In genomic region chr7:100928456-100928855, GRCm38 (mm10) we compare ENCODE assay signal across 8 mouse cellular contexts. TPM values are rescaled to one million over a fixed set of nuclear protein-coding genes. Genes with fewer than 3 reads are reported as not detected.
DNase-seq lines count a peak whose midpoint lies in the region; ATAC-seq lines count a peak whose summit lies in the region.

No protein-coding gene starts in this region.

- peak overlapping the region; percentile 96 for H3K9ac ChIP-seq in embryonic facial prominence, embryonic 12.5 days
- H3K9ac ChIP-seq in kidney, embryonic 14.5 days (ENCODE audit: low read depth, low read length), result peak overlapping the region; percentile 95
- H3K9ac ChIP-seq in midbrain, embryonic 11.5 days (ENCODE audit: low read length), result peak overlapping the region; percentile 57

- H3K27me3 ChIP-seq in embryonic facial prominence, embryonic 12.5 days, result no peaks in the 10 kb centered on the region
- no peaks in the 10 kb centered on the region for H3K27me3 ChIP-seq in kidney, embryonic 14.5 days (ENCODE audit: control insufficient read depth, insufficient read depth, low read length)
- no peaks in the 10 kb centered on the region for H3K27me3 ChIP-seq in midbrain, embryonic 11.5 days (ENCODE audit: control insufficient read depth, insufficient read depth, low read length)

- DNase-seq in adrenal gland, postnatal 14 days, result peak; percentile 43
- no peak for DNase-seq in adrenal gland, adult 18-20 months (ENCODE audit: low spot score in 2 of 2)
- no peak for DNase-seq in midbrain, embryonic 11.5 days (ENCODE audit: low spot score, missing footprints)
- no peak for DNase-seq in retina, embryonic 14.5 days (ENCODE audit: low spot score)
- DNase-seq in left cerebral cortex, adult 18-20 months (ENCODE audit: low spot score in 2 of 2), result no peak

- 0 out of 2 replicates have a peak, but pooled peaks cover 12% of the 10 kb centered on the region for H3K36me3 ChIP-seq in embryonic facial prominence, embryonic 12.5 days
- H3K36me3 ChIP-seq in kidney, embryonic 14.5 days (ENCODE audit: control insufficient read depth, insufficient read depth, low read length), result peaks cover 20% of the 10 kb centered on the region; the same call in 1 of the 2 replicates
- H3K36me3 ChIP-seq in midbrain, embryonic 11.5 days (ENCODE audit: control insufficient read depth, insufficient read depth, low read length), result no peaks in the 10 kb centered on the region

- no peak overlapping the region for H3K27ac ChIP-seq in embryonic facial prominence, embryonic 12.5 days
- 0 out of 2 replicates have a peak overlapping the region, but pooled peaks have one; percentile 3 for H3K27ac ChIP-seq in kidney, embryonic 14.5 days (ENCODE audit: low read depth, low read length)
- H3K27ac ChIP-seq in midbrain, embryonic 11.5 days (ENCODE audit: low read depth, low read length), result no peak overlapping the region

- H3K9me3 ChIP-seq in embryonic facial prominence, embryonic 12.5 days, result no peaks in the 10 kb centered on the region
- H3K9me3 ChIP-seq in kidney, embryonic 14.5 days (ENCODE audit: control insufficient read depth, low read length), result no peaks in the 10 kb centered on the region
- no peaks in the 10 kb centered on the region for H3K9me3 ChIP-seq in midbrain, embryonic 11.5 days (ENCODE audit: control insufficient read depth, low read length)

- H3K4me3 ChIP-seq in embryonic facial prominence, embryonic 12.5 days, result peak overlapping the region; percentile 88
- H3K4me3 ChIP-seq in kidney, embryonic 14.5 days (ENCODE audit: low read length), result peak overlapping the region; percentile 87
- peak overlapping the region; percentile 23 for H3K4me3 ChIP-seq in midbrain, embryonic 11.5 days (ENCODE audit: low read depth, low read length)

- H3K4me1 ChIP-seq in embryonic facial prominence, embryonic 12.5 days, result peaks cover 72% of the 10 kb centered on the region
- H3K4me1 ChIP-seq in kidney, embryonic 14.5 days (ENCODE audit: control insufficient read depth, insufficient read depth, low read length), result peaks cover 74% of the 10 kb centered on the region
- H3K4me1 ChIP-seq in midbrain, embryonic 11.5 days (ENCODE audit: control insufficient read depth, insufficient read depth, low read length), result peaks cover 66% of the 10 kb centered on the region

- no peak for ATAC-seq in embryonic facial prominence, embryonic 12.5 days (ENCODE audit: insufficient number of reproducible peaks, insufficient read depth, low FRiP score, low TSS enrichment)
- no peak for ATAC-seq in kidney, embryonic 14.5 days (ENCODE audit: low FRiP score, low TSS enrichment)
- ATAC-seq in midbrain, embryonic 11.5 days (ENCODE audit: low FRiP score), result no peak
- no peak for ATAC-seq in megakaryocyte, adult 5-6 weeks (ENCODE audit: poor library complexity, severe bottlenecking)

- H3K4me2 ChIP-seq in embryonic facial prominence, embryonic 12.5 days (replicated peaks), result peak overlapping the region; percentile 100
- peak overlapping the region; percentile 95 for H3K4me2 ChIP-seq in kidney, embryonic 14.5 days (replicated peaks; ENCODE audit: low read depth, low read length)
- H3K4me2 ChIP-seq in midbrain, embryonic 11.5 days, result peak overlapping the region; percentile 56

- WGBS in embryonic facial prominence, embryonic 12.5 days, result 45% methylated on average over 9 of the region's 9 CpGs
- WGBS in kidney, embryonic 14.5 days, result 49% methylated on average over 9 of the region's 9 CpGs
- WGBS in midbrain, embryonic 11.5 days, result 71% methylated on average over 9 of the region's 9 CpGs

RNA-seq across cellular contexts. Expression of gene Arhgef17, which starts 3.5 kb away (rescaled TPM):
- 43.9 and 47.2 TPM in 2 replicates for total RNA-seq in adrenal gland, postnatal 14 days (2021)
- 10 to 100 TPM; 50.4 to 79.5 TPM for total RNA-seq in adrenal gland, adult 18-20 months (2021)
- polyA plus RNA-seq in embryonic facial prominence, embryonic 12.5 days (2016; fragmentation: Nextera tagmentation; extraction: Ambion mirVana), result 11.0 and 11.1 TPM in 2 replicates
- 11.6 and 15.5 TPM in 2 replicates for polyA plus RNA-seq in kidney, embryonic 14.5 days (2014; fragmentation: Nextera tagmentation; extraction: Ambion mirVana)
- 6.8 and 6.9 TPM in 2 replicates for polyA plus RNA-seq in midbrain, embryonic 11.5 days (2014; fragmentation: Nextera tagmentation; extraction: Ambion mirVana)
- total RNA-seq in megakaryocyte, adult 5-6 weeks (2015), result 0.09 and 0.21 TPM in 2 replicates
- total RNA-seq in megakaryocyte, adult 5-6 weeks (2017), result 0.12 TPM in 1 of 2 replicates, not detected in the other
- total RNA-seq in left cerebral cortex, adult 18-20 months (2021), result 100 to 1,000 TPM; 136 to 141 TPM

RNA-seq across cellular contexts. Expression of gene P2ry6, which starts 46.0 kb away (rescaled TPM):
- 2.4 and 4.8 TPM in 2 replicates for total RNA-seq in adrenal gland, postnatal 14 days (2021)
- 1 to 10 TPM; 3.1 to 5.4 TPM for total RNA-seq in adrenal gland, adult 18-20 months (2021)
- 2.7 and 3.6 TPM in 2 replicates for polyA plus RNA-seq in embryonic facial prominence, embryonic 12.5 days (2016; fragmentation: Nextera tagmentation; extraction: Ambion mirVana)
- 3.6 and 4.4 TPM in 2 replicates for polyA plus RNA-seq in kidney, embryonic 14.5 days (2014; fragmentation: Nextera tagmentation; extraction: Ambion mirVana)
- 1.6 and 2.4 TPM in 2 replicates for polyA plus RNA-seq in midbrain, embryonic 11.5 days (2014; fragmentation: Nextera tagmentation; extraction: Ambion mirVana)
- total RNA-seq in megakaryocyte, adult 5-6 weeks (2015), result 32.8 and 34.2 TPM in 2 replicates
- 12.0 and 12.9 TPM in 2 replicates for total RNA-seq in megakaryocyte, adult 5-6 weeks (2017)
- 1 to 10 TPM; 2.6 to 3.0 TPM for total RNA-seq in left cerebral cortex, adult 18-20 months (2021)

Comparison
In these comparisons a context has a peak if more than half of its experiments do, and no peak if none do; other contexts are left out.
1. H3K4me3 ChIP-seq: peak in every context shown above with its lines; median percentile 88 in embryonic facial prominence, embryonic 12.5 days; 87 in kidney, embryonic 14.5 days; 23 in midbrain, embryonic 11.5 days.
2. RNA of gene Arhgef17, which starts 3.5 kb away (total RNA-seq): 136 to 141 TPM in left cerebral cortex, adult 18-20 months, 50.4 to 79.5 TPM in adrenal gland, adult 18-20 months and 43.9 to 47.2 TPM in adrenal gland, postnatal 14 days; 0.09 to 0.21 TPM in megakaryocyte, adult 5-6 weeks; every median in the first group is over 10 times any median in the second.
3. Peak in every context shown above with its lines, with median percentiles within 50 percentile points of each other: H3K4me2 ChIP-seq and H3K9ac ChIP-seq.